Mouse (Mus musculus) kidney, adult 2 months (tissue): Measurements from ENCODE around the gene 4931414P19Rik. TPM values are rescaled to one million over a fixed set of nuclear protein-coding genes. Genes with fewer than 3 reads are reported as not detected.

Source experiments
- DNase-seq: peaks from one replicate; pipeline ENCODE4 v3.0.0; 2021
- H3K27ac ChIP-seq: fragments of 200-500 bp; 2 replicates; pipeline ENCODE4 v1.5.1; 2012; ENCODE audit warnings: low read depth, low read length, control low read depth, inconsistent platforms; ENCODE audit not compliant: insufficient read depth
- H3K27me3 ChIP-seq: fragments of 200-500 bp; replicated peaks from 2 replicates; pipeline ENCODE4 v1.6.1; 2012; ENCODE audit warnings: mild to moderate bottlenecking, moderate library complexity, low read length, inconsistent platforms; ENCODE audit not compliant: control insufficient read depth, insufficient read depth
- H3K36me3 ChIP-seq: fragments of 200-500 bp; 2 replicates; pipeline ENCODE4 v1.6.1; 2012; ENCODE audit warnings: mild to moderate bottlenecking, moderate library complexity, low read length, inconsistent platforms; ENCODE audit not compliant: control insufficient read depth, insufficient read depth
- H3K4me1 ChIP-seq: fragments of 200-500 bp; 2 replicates; pipeline ENCODE4 v1.6.1; 2011; ENCODE audit warnings: low read length; ENCODE audit not compliant: control insufficient read depth, insufficient read depth
- H3K4me3 ChIP-seq: fragments of 200-500 bp; 2 replicates; pipeline ENCODE4 v1.5.1; 2011; ENCODE audit warnings: mild to moderate bottlenecking, low read depth, low read length, control low read depth; ENCODE audit not compliant: insufficient read depth
- CTCF ChIP-seq: fragments of 200-500 bp; conservative IDR thresholded peaks from 2 replicates; pipeline ENCODE4 v1.5.1; 2011; ENCODE audit warnings: low read depth, mild to moderate bottlenecking, control low read depth, low read length, moderate library complexity, mixed read lengths; ENCODE audit not compliant: insufficient read depth, insufficient read length
- POLR2A ChIP-seq: fragments of 200-500 bp; IDR thresholded peaks from one replicate; pipeline ENCODE4 v1.6.1; 2011; ENCODE audit warnings: low read depth, low read length, control low read depth
- WGBS: fragments of 180-500 bp; shearing (Covaris S2); methylation state at CpG from one replicate; pipeline ENCODE4 v1.1.7; 2018; 5-methylcytosine and 5-hydroxymethylcytosine counted together
- polyA plus RNA-seq: library from polyadenylated mRNA; depleted of rRNA; stranded (reverse); fragments of >200 nt; gene quantifications from 2 replicates; pipeline ENCODE4 v1.2.3, GENCODE M21; 2012

Gene 4931414P19Rik
- polyA plus RNA-seq, 1 experiment: 6.5 TPM

DNA sequence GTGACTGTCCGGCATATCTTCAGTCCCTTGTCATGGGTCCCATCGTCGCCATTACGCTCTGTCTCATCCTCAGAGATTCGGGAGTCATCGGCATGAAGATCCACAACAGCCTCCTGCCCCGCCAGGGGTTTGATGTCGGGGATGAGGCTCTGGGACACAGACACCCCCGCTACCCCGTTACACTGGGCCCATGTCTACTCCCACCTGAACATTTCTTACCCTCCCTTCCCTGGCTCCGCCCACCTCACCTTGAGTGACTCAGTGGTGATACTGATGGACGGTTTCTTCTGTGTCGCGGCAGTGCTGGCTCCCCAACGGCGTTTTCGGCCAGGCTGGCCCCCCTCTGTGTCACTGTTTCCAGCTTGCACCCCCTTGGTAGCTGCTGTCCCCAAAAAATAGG, 40.7 kb upstream of the 4931414P19Rik start:
- Histone ChIP-seq H3K4me3 (no peak overlapping the region), H3K27ac (no peak overlapping the region), H3K36me3 (peaks cover 13% of the 10 kb centered on the region), H3K27me3 (no peaks in the 10 kb centered on the region), H3K4me1 (no peaks in the 10 kb centered on the region)
- WGBS: 92% methylated on average over 17 of the region's 17 CpGs
- no peak for TF ChIP-seq CTCF
- TF ChIP-seq POLR2A: no peak
- no peak for DNase-seq

DNA sequence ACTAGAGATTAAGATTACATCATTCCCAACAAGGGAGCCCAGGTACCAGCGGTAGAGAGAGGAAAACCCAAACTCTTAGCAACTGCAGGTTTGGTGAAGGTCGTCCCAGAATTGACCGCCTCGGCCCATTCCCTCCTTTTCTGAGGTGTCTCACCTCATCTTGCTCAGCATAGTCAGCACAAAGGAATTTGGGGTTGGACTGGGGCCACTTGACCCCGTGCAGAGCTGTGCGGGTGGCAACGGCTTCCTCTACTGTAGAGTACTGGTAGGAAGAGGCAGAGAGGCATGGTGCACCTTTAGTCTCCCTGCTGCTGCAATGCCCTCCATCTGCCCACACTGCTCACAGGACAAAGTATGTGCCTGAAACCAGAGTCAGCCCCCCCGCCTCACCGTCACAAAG, 38.5 kb upstream of the 4931414P19Rik start:
- Histone ChIP-seq H3K4me1 (no peaks in the 10 kb centered on the region), H3K36me3 (peaks cover 10% of the 10 kb centered on the region), H3K4me3 (no peak overlapping the region), H3K27me3 (no peaks in the 10 kb centered on the region), H3K27ac (no peak overlapping the region)
- DNase-seq: no peak
- no peak for TF ChIP-seq CTCF
- no peak for TF ChIP-seq POLR2A
- 69% methylated on average over 9 of the region's 9 CpGs for WGBS

DNA sequence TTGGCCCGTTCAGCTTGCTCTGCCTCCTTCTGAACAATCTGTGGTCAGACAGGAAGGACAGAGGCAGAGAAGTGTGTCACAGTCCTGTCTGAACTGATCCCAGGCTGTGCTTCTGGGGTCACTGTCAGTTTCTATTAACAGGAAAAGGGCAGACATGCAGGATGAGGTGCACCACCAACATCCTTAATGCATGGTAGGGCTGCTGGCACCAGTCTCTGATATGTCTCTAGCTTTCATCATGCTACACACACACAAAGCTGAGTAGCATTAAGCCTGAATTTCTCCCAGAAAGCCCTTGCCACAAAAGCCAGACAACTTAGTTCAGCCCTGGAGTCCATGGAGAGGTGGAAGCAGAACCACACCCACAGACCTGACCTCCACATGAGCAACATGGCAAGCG, 37.2 kb upstream of the 4931414P19Rik start:
- no peak overlapping the region for H3K27ac ChIP-seq
- H3K4me1 ChIP-seq: no peaks in the 10 kb centered on the region
- DNase-seq: no peak
- WGBS: 88% methylated on average over 2 of the region's 2 CpGs
- peaks cover 10% of the 10 kb centered on the region for H3K36me3 ChIP-seq
- TF ChIP-seq POLR2A: no peak
- TF ChIP-seq CTCF: no peak
- H3K4me3 ChIP-seq: no peak overlapping the region
- H3K27me3 ChIP-seq: no peaks in the 10 kb centered on the region

DNA sequence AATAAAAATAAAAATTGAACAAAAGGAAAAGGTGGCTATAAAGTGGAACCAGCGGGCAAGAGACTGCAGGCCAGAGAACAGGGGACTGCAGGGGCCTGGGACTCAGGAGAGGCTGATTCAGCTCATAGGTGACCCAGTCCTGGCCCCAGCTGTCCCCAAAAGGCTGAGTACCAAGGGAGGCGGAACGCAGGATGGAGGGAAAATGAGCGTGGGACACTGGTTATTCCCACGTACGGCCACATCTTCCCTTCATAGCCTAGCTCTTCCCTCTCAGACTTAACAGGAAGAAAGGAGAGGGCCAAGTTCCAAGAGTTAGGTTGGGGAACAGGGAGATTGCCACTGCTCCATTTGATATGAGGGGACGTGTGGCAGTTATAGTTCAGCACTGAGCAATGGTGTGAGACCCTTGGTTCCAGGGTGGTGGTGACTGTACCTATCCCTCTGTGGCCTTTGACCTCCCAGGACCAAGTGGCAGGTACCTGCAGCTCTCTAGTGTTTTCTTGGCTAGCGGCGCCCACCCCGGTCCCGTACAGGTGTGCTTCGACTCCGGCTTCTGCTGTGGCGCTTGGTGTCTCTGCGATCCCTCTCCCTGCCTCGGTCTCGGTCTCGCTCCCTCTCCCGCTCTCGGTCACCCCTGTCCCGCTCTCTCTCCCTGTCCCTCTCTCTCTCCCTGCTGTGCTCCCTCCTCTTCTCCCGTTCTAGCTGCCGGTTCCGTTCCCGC, 36.6 kb upstream of the 4931414P19Rik start:
- H3K36me3 ChIP-seq: peaks cover 10% of the 10 kb centered on the region
- DNase-seq: no peak
- no peaks in the 10 kb centered on the region for H3K4me1 ChIP-seq
- no peak overlapping the region for H3K27ac ChIP-seq
- TF ChIP-seq CTCF: no peak
- no peak for TF ChIP-seq POLR2A
- no peak overlapping the region for H3K4me3 ChIP-seq
- H3K27me3 ChIP-seq: no peaks in the 10 kb centered on the region
- WGBS: 86% methylated on average over 25 of the region's 25 CpGs

DNA sequence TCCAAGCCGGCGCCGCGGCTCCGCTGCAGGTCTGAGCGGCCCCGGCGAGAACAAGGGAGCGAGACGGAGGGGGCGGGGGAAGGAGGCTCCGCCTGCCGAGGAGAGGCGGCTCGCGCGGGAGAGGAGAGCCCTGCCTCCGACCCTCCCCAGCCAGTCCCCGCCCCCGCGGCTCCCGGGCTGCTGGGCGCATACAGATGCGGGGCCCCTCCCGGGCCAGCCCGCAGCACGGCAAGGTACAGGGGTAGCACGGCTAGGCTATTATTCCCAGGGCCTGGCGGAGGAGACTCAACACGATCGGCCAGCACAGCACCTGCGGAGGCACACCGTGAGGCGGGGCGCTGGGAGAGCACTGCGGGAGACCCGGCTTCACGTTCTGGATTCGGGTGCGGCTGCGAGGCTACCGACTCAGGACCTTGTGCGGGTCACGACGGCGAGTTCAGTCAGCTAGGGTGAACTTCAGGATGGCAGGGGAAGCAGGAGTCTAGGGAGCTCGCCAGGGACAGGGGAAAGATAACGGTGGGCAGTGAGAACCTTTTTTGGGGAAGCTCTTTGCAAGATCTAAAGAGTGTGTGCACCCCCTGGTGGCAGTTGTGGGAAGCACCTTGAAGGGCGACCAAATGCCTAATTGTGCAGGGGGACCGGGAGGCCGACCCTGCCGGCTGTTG, 35.6 kb upstream of the 4931414P19Rik start, which contains the start of gene Cdh24:
Gene Cdh24, minus strand, starts transcription at position 60 of the 665 bp plus-strand sequence.
- Histone ChIP-seq H3K4me1 (no peaks in the 10 kb centered on the region), H3K27me3 (no peaks in the 10 kb centered on the region), H3K27ac (no peak within 1 kb of the TSS), H3K4me3 (peak within 1 kb of the TSS; percentile 67), H3K36me3 (peaks cover 10% of the 10 kb centered on the region)
- TF ChIP-seq CTCF: peak; percentile 74
- TF ChIP-seq POLR2A: no peak
- WGBS: under 1% methylated on average over 50 of the region's 52 CpGs
- peak; percentile 93 for DNase-seq

DNA sequence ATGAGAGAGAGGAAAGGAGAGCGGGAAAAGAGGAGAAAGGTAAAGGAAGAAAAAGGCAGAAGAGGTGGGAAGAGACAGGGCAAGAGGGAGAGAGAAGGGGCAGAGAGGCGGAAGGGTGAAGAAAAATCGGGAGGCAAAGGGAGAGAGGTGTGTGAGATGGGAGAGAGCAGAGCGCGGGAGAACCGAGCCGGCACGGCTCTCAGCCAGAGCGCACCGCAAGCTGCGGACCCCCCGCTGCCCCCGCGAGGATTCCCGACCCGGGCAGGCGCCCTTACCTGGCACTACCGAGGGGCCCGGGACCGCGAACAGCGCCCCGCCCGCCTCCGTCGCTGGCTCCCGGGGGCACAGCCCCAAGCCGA, 35.1 kb upstream of the 4931414P19Rik start, which contains the start of gene Gm17606:
Gene Gm17606, plus strand, starts transcription at position 7 of the 359 bp plus-strand sequence.
- TF ChIP-seq POLR2A (no peak), CTCF (no peak)
- H3K4me1 ChIP-seq: no peaks in the 10 kb centered on the region
- WGBS: 1% methylated on average over 27 of the region's 28 CpGs
- peaks cover 8% of the 10 kb centered on the region for H3K36me3 ChIP-seq
- no peak for DNase-seq
- H3K27me3 ChIP-seq: no peaks in the 10 kb centered on the region
- no peak within 1 kb of the TSS for H3K27ac ChIP-seq
- H3K4me3 ChIP-seq: peak within 1 kb of the TSS; percentile 67

DNA sequence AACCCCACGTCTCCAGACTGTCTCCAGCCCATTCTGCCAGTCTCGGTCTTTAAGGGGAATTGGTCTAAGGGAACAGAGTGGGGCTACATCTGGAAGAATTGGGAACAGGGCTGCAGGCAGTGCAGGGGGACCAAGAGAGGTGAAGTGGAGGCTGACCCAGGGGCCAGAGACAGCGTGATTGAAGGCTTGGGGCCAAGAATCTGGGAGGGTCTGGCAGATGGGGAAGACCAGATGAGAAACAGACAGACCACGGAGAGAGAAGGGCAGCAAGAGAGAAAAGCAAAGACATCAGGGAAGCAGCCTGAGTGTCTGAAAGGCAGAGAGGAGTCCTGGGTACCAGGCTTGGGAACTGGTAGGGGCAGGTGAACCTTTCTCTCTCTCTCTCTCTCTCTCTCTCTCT, 34.3 kb upstream of the 4931414P19Rik start:
- Histone ChIP-seq H3K36me3 (peaks cover 8% of the 10 kb centered on the region), H3K4me3 (no peak overlapping the region), H3K27ac (no peak overlapping the region), H3K27me3 (no peaks in the 10 kb centered on the region), H3K4me1 (no peaks in the 10 kb centered on the region)
- 70% methylated on average over 4 of the region's 4 CpGs for WGBS
- no peak for TF ChIP-seq POLR2A
- TF ChIP-seq CTCF: no peak
- DNase-seq: no peak
